ENCODE assay signal across 10 mouse cellular contexts in genomic region chr2:170158251-170158650, GRCm38 (mm10). TPM values are rescaled to one million over a fixed set of nuclear protein-coding genes. Genes with fewer than 3 reads are reported as not detected.
DNase-seq lines count a peak whose midpoint lies in the region; ATAC-seq lines count a peak whose summit lies in the region.
"Had no signal": no experiment of that assay in that cellular context is flagged by ENCODE, and none has a peak within 500 bp of the region (broad histone marks: within the 10 kb centered on the region; RNA-seq: fewer than 3 reads in every experiment).

No protein-coding gene starts in this region.

- intact Hi-C loops in left cerebral cortex, postnatal 10 days (cut with DNase I): no loop called here

- H3K4me1 ChIP-seq in lung, embryonic 16.5 days (replicated peaks; ENCODE audit: control insufficient read depth, insufficient read depth, low read length): peaks cover 32% of the 10 kb centered on the region
- H3K4me1 ChIP-seq in liver, embryonic 12.5 days: peaks cover 58% of the 10 kb centered on the region

- WGBS in lung, embryonic 16.5 days: 35% methylated on average over 5 of the region's 5 CpGs
- 14% methylated on average over 5 of the region's 5 CpGs for WGBS in liver, embryonic 12.5 days (ENCODE audit: insufficient replicate concordance)

- H3K9me3 ChIP-seq in lung, embryonic 16.5 days (ENCODE audit: control insufficient read depth, low read length): no peaks in the 10 kb centered on the region
- H3K9me3 ChIP-seq in liver, embryonic 12.5 days (replicated peaks): no peaks in the 10 kb centered on the region

- H3K27me3 ChIP-seq in lung, embryonic 16.5 days (ENCODE audit: control insufficient read depth, insufficient read depth, low read depth, low read length): no peaks in the 10 kb centered on the region
- H3K27me3 ChIP-seq in liver, embryonic 12.5 days (replicated peaks): no peaks in the 10 kb centered on the region

- H3K9ac ChIP-seq in lung, embryonic 16.5 days (ENCODE audit: low read length): no peak overlapping the region
- H3K9ac ChIP-seq in liver, embryonic 12.5 days: peak overlapping the region; percentile 56

- H3K4me3 ChIP-seq in lung, embryonic 16.5 days (ENCODE audit: low read length): no peak overlapping the region
- peak overlapping the region; percentile 22; the same call in 1 of the 2 replicates for H3K4me3 ChIP-seq in liver, embryonic 12.5 days

- H3K4me2 ChIP-seq in lung, embryonic 16.5 days (ENCODE audit: low read depth, low read length): no peak overlapping the region
- peak overlapping the region; percentile 60 for H3K4me2 ChIP-seq in liver, embryonic 12.5 days
- H3K4me2 ChIP-seq: heart, embryonic 11.5 days had no signal

- DNase-seq in lung, postnatal 10 days: no peak
- DNase-seq in adrenal gland, adult 2 months: peak; percentile 86
- peak; percentile 74 to 81 for DNase-seq in spleen, postnatal 4 days (ENCODE audit: low spot score in 2 of 2)
- DNase-seq in left cerebral cortex, postnatal 10 days (ENCODE audit: extremely low spot score in 1 of 2, low spot score in 2 of 2): no peak
- DNase-seq in cerebellum, adult 8-10 months: no peak
- DNase-seq in cerebellum, adult 9-11 months: no peak
- DNase-seq: layer of hippocampus, adult 9-11 months had no signal

- no peaks in the 10 kb centered on the region for H3K36me3 ChIP-seq in lung, embryonic 16.5 days (ENCODE audit: control insufficient read depth, insufficient read depth, low read length)
- no peaks in the 10 kb centered on the region for H3K36me3 ChIP-seq in liver, embryonic 12.5 days

- 0 out of 2 replicates have a peak overlapping the region, but pooled peaks have one; percentile 7 for H3K27ac ChIP-seq in lung, embryonic 16.5 days (ENCODE audit: low read length)
- peak overlapping the region; percentile 80 for H3K27ac ChIP-seq in liver, embryonic 12.5 days

- no peak for ATAC-seq in lung, embryonic 16.5 days (ENCODE audit: low read depth)
- peak; percentile 86 for ATAC-seq in liver, embryonic 12.5 days

RNA-seq across cellular contexts. Expression of gene Zfp217, which starts 10.3 kb away (rescaled TPM):
- 5.2 and 6.1 TPM in 2 replicates for polyA plus RNA-seq in lung, embryonic 16.5 days (2015; fragmentation: Nextera tagmentation; extraction: Ambion mirVana)
- total RNA-seq in adrenal gland, adult 2 months (2021): 10 to 100 TPM; 16.4 to 23.1 TPM
- 10.1 and 10.8 TPM in 2 replicates for polyA plus RNA-seq in adrenal gland, adult 2 months (2012; rRNA removed)
- 3.8 and 4.5 TPM in 2 replicates for polyA plus RNA-seq in liver, embryonic 12.5 days (2016; fragmentation: Nextera tagmentation; extraction: Ambion mirVana)
- 1 to 10 TPM; 4.1 TPM for total RNA-seq in left cerebral cortex, postnatal 10 days (2021)

Comparison
In these comparisons a context has a peak if more than half of its experiments do, and no peak if none do; other contexts are left out.
1. DNase-seq: peak in adrenal gland, adult 2 months (single experiment) and spleen, postnatal 4 days (2 of 2); none in lung, postnatal 10 days (single experiment), left cerebral cortex, postnatal 10 days (0 of 2), cerebellum, adult 8-10 months (single experiment) and cerebellum, adult 9-11 months (single experiment).